Mouse (Mus musculus) urinary bladder, postnatal 4 days (tissue): ENCODE measurements around the gene Spdye4a.
"Not testable (repeated sequence)": the region's sequence is repeated elsewhere in the genome, so short reads cannot be mapped to it uniquely, and the experiment has no call there.

Experiments
- DNase-seq, 2 experiments: peaks; one replicate each; pipeline ENCODE4 v3.0.0; 2021 to 2022; ENCODE audit warnings: low spot score in 2 of 2

Gene Spdye4a

DNA sequence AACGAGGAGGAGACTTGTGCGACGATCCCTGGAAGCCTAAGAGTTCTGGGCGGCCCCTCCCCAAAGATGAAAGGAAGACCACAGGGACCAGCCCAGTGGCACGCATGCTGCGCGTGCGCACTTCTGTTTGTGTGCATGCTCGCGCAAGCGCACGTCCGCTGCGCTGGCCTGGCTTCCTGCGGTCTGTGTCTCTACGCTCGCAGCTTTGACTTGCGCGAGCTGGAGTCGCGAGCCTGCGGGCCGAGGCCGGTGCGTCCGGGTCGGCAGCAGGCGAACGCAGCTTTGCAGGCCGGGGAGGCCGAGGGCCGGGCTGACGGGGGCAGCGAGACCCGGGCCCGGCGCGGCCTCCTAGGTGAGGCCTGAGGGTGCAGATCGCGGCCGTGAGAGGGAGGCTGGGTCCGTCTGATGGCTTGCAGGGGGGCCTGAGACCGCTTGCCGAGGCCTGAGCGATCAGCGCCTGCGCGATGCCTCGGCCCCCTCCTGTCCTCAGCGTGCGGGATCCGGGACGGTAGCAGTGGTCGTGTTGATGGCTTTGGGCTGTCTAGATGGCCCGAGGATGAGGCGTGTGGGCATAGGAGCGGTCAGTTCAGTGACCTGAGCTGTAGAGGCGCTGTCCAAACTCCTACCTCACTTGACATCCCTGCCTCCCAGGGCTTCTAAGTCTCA lies 8.5 kb upstream of the Spdye4a start, which contains the start of gene Zfp12:
TSS of gene Zfp12 (plus strand) at position 136 of the 666 bp plus-strand sequence.
- DNase-seq, result peak; percentile 92

DNA sequence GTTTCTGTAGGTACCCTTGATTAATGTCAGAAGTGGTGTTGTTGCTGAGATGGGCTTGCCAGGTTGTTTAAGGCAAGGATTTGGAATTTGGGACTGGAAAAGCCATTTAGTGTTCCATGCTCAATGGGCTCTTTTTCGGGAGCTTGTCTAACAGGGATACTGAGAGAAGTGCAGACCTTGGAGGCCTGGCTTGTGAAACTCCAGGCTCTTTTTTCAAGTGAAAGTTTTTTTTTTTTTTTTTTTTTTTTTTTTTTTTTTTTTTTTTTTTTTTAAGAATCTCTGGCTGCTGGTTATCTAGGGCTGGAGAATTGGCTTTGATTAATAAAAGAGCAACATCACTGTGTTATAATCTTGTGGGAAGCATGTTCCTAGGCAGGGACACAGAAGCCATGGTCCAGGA lies 4.4 kb downstream of the Spdye4a start:
- DNase-seq, result no peak

- DNase-seq, result no peak
These were observed 5.7 kb downstream of the Spdye4a start for GRCm38 (mm10) chr5:143220996-143221395.

DNA sequence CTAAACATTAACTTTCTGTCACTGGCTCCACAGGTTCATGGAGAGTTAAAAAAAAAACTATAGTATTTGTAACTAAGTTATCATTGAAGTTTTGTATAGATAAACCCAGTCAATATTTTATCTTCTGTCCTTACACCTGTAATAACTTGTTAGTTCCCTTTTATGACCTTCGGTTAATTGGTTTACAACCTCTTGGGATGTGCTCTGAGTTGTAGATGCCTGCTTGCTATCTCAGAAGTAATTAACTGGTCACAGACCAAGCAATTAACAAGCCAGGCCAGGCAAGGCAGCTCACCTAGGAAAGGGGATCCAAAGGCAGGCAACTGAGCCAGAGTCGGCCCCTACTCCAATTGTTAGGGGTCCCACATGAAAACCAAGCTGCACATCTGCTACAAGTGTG lies 12.9 kb downstream of the Spdye4a start:
- DNase-seq, result no peak

DNA sequence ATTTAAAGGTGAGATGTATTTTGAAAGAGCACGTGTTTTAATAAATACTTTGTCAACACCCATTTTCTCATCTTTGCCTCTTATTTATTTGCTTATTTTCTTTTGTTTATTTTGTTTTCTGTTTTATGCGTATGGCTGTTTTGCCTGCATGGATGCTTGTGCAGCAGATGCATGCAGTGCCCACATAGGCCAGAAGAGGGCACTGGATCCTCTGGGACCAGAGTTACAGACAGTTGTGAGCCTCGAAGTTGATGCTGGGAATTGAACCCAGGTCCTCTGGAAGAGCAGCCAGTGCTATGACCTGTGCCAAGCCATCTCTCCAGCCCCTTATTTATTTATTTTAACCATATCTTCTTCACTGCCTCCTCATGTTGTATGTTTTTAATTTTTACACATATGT lies 21.7 kb downstream of the Spdye4a start:
- DNase-seq, result no peak

- no peak for DNase-seq
These were observed 30.2 kb downstream of the Spdye4a start for GRCm38 (mm10) chr5:143196506-143196905.

DNA sequence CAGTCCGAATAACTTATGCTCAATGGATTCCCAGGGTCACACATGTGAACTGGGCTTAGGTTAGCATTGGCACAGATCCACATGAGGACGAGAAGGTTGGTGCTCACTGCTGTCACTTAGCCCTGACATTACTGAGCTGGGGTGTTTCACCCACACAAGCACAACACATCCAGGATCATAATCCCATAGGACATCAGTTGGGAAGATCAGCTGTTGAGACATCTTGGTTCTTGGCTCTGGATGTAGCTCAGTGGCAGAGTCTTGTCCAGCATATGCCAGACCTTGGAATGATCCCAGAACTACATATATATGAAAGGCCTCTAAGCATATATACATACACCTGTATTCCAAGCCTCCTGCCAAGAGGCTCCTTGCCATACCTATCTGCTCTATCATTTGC lies 31.5 kb downstream of the Spdye4a start:
- no peak for DNase-seq

GRCm38 (mm10) chr5:143194747-143195146 lies 31.9 kb downstream of the Spdye4a start:
- not testable (repeated sequence) for DNase-seq

DNA sequence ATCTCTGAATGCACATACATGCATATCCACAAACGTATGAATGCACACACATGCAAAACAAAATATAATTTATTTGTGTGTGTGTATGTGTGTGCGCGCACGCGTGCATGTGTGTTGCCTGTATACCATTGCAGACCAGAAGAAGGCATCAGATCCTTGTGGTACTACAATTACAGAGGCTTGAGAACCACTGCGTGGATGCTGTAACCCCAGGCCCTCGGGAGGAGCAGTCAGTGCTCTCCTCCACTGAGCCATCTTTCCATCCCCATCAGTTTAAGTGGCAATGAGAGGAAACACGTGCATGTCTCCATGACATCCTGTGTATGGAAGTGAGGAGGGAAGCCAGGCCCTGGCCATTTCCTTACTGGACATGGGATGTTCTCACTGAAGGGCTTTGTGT lies 33.9 kb downstream of the Spdye4a start:
- DNase-seq, result no peak

GRCm38 (mm10) chr5:143188014-143188413 lies 38.7 kb downstream of the Spdye4a start:
- not testable (repeated sequence) for DNase-seq

DNA sequence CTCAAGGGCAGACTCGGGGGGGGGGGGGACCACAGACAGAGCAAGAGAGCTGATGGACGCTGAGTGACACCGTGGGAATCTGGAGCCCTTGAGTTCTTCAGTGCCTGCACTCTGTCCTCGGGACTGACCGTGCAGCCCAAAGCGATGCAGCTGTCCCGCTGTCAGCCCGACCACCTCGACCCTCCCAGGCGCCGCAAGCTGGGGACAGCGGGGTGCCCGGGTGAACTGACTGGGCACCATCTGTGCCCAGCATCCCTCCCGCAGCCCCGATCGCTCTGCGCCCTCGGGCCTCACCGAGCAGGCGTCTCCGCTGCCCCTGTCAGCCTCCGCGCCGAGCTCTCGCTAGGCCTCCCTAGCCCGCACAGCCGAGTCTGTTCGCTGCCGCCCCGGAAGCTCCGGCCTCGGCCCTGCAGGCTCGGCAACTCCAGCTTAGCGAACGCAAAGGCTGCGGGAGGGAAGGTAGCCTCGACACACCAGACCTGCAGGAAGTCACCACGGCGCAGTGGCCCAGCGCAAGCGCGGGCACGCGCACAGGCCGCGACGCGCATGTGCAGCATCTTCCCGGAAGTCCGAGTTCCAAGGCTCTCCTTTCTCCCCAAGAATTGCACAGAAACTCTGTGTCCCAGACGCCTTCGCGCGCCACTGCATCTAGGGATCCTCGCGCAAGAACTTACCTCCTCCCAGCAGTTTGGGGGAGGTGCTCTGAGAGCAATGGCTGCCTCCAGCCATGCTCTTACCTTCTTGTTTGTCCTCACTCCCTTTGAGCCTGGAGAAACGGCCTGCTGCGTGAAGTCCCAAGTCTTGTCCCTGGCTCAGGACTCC lies 46.2 kb downstream of the Spdye4a start, which contains the start of the genes Rbak and Spdye4b:
TSS of gene Rbak (minus strand) at position 521 of the 822 bp plus-strand sequence.
TSS of gene Spdye4b (plus strand) at position 763 of the 822 bp plus-strand sequence.
- DNase-seq, result peak; percentile 89

GRCm38 (mm10) chr5:143179179-143179578 lies 47.5 kb downstream of the Spdye4a start:
- no peak for DNase-seq

DNA sequence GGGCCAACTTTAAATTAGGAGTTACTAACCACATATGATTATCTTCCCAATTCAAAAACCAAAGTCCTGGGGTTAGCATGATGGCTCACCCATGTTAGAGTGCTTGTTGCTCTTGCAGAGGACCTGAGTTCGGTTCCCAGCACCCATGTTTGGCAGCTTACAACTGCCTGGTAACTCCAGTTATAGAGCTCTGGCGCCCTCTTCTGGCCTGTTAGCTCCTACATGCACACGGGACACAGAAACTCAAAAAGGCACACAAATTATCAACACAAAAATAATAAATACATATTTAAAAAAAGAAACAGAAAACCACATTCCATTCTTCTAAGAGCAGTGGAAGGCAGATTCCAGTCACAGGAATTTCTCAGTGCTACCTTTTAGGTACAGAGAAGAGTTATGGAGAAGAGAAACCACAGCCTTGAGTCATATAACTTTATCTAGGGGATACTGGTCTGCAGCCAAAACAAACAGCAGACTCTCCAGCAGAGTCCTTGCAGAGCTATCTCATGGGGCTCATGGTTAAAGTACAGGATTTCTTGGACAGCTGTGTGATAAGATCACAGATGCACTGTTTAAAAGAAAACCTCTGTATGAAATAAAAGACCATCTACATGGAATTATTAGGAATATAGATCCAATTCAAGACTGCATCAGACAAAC lies 49.0 kb downstream of the Spdye4a start:
- no peak for DNase-seq

- DNase-seq, result no peak
These were observed 50.7 kb downstream of the Spdye4a start for GRCm38 (mm10) chr5:143175970-143176369.
